Mouse (Mus musculus) left cerebral cortex, adult 9 months (tissue): ENCODE results near the gene BC117090.
"Not testable (repeated sequence)": the region's sequence is repeated elsewhere in the genome, so short reads cannot be mapped to it uniquely, and the experiment has no call there.

Experiments
- DNase-seq, 2 experiments: peaks; one replicate each; pipeline ENCODE4 v3.0.0; 2022; ENCODE audit warnings: low spot score in 2 of 2

BC117090 gene

GRCm38 (mm10) chr16:36334232-36334631 is at the start of gene BC117090:
Gene BC117090 (minus strand): TSS chr16:36334332.
- no peak for DNase-seq

DNA sequence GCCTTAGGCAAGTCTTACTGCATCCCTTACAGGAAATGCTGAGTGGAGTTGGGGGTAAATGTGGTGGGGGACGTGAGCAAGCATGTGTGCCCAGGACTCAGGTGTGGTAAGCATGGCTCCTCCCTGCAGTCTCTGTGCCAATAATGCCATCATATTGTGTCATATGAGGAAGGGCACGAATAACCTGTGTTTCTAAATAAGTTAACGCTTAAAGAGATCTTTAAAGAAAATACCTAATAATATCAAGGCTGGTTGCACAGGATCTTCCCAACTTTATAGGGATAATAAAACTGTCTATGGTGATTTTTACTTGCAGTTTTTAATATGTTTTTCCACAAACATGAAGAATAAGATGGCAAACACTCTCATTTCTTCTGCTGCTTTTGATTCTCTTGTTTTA is 33.5 kb upstream of the BC117090 start, which contains the start of gene BC100530:
BC100530 (minus strand) TSS at position 101 of the 400 bp plus-strand sequence.
- not testable (repeated sequence) for DNase-seq

DNA sequence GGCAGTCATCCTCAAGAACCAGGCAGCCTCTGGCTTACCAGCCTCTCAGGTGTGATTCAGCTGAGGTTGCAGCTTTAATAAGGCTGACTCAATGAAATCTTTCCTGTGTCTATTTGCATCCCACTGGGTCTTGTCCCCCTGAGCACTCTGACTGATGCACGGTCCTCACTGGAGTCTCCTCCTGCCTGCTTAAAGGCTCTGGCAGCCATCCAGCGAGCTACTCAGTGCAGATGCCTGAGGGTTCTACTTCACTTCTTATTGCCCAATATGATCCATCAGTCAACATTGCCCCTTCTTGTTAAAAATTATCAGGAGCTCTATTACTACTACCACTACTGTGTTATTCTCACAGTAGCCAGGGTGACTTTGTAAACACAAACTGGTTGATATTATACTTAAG is 3.0 kb upstream of the BC117090 start:
- no peak for DNase-seq

- DNase-seq: no peak
Measured at GRCm38 (mm10) chr16:36319286-36319685, 14.8 kb downstream of the BC117090 start.

DNA sequence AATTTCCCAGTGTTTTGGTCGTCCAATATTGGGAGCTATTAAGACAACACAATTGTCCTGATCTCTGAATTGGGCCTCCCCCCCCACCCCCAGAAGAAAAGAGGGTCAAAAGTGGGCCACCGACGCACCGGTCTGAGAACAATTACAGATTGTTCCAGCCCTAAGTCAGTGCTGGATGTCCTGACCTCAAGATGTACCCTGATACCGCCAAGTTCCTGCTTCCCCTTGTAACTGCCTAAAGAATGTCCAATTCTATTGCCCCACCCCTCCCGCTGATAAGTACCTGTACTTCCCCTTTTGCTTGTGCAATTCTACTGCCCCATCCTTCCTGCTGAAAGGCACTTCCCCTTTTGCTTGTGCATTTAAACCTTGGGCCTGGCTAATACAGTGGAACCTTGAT is 18.0 kb downstream of the BC117090 start:
- not testable (repeated sequence) for DNase-seq

- DNase-seq: no peak
Measured at GRCm38 (mm10) chr16:36307631-36308030, 26.5 kb downstream of the BC117090 start.

DNA sequence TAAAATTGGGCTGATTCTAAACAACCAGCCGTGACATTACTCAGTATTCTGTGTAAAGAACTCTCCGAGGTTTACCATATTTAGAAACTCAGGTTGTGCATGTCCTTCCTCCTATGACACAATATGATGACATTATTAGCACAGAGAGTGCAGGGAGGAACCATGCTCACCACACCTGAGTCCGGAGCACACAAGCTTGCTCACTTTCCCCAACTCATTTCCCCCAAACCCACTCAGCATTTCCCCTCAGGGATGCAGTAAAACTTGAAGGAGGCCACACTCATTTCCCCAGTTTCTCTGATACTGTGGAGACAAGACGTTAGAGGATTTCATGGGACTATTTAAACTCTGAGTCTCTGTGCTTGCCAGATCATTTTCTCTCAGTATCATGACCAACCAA is 45.0 kb downstream of the BC117090 start:
- DNase-seq: no peak

DNA sequence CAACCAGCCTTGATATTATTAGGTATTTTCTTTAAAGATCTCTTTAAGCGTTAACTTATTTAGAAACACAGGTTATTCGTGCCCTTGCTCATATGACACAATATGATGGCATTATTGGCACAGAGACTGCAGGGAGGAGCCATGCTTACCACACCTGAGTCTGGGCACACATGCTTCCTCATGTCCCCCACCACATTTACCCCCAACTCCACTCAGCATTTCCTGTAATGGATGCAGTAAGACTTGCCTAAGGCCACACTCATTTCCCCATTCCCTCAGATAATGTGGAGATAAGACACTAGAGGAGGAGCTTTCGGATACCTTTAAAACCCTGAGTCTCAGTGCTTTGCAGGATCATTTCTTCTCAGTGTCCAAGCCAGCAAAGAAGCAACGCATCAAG is 57.3 kb downstream of the BC117090 start, which contains the start of gene Stfa1:
Stfa1 (plus strand) TSS at position 156 of the 400 bp plus-strand sequence.
- DNase-seq: not testable (repeated sequence)
